Mouse (Mus musculus): ENCODE results near the gene Lum. TPM values are rescaled to one million over a fixed set of nuclear protein-coding genes. Genes with fewer than 3 reads are reported as not detected.

The Lum gene
- polyA plus RNA-seq (2012; rRNA removed), result 43.7 and 65.1 TPM in 2 replicates

DNA sequence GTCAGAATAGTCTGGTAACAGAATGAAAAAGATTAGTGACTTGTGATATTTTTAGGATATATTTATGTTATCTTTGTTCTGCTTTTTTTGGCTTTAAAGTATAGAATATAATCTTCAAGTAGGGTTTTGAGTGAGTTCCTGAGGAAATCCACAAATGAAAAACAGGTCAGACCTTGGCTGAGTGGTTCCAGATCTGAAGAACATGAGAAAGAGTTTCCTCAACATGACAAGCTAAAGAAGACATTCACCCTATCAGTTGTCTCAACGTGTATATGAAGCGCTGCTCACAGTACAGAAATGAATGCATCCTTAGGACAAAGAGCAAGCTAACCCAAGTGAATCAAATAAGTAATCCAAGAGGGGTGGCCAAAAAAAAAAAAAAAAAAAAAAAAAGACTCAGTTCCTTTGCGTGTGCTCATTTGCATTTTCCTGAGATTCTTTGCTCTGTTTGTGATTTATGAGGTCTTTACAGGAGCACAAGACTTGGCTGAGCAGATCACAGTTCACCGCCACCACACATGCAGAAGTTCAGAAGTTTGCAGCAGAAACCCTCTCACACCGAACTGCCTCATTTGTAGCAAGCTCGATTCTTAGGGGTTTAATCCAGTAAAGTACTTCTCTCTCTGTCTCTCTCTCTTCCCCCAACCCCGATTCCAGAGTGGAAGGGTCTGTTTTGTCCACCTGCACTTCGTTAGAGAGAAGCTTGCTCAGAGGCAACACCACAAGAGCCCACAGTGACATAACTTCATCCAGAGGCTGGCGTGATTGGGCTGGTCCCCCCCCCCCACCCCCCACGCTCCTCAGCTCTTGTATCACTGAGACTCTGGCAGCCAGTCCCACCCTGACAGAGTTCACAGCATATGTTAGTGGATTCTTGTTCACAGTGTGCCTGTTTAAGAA, at the start of gene Lum:
Gene Lum, plus strand, starts transcription at position 172 of the 900 bp plus-strand sequence.

DNA sequence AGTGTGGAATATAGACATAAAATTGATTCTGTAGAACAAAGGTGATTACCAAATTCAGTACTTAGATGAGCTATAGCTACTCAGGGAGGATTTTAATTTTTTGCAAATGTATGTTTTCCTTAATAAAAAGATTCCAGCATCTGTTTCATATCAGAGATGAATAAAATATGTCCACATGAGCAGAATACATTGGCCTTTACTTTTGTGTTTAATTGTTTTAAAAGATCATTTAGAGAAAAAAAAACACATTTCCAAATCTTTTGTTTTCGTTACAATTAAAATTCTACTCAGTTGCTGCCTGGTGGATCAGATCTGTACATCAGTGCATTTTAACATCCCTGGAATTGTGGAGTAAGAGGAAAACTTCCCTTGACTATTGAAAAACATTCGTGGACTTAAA, 41.7 kb downstream of the Lum start, which contains the start of gene Kera:
Gene Kera, plus strand, starts transcription at position 301 of the 400 bp plus-strand sequence.

Other genes with a start within 250 kb of the Lum start
- 229 and 342 TPM in 2 replicates for gene Dcn, start 85.5 kb upstream of the Lum start, polyA plus RNA-seq (2012; rRNA removed)
- not detected in 2 replicates for gene Kera, start 41.8 kb downstream of the Lum start, polyA plus RNA-seq (2012; rRNA removed)
- gene Epyc, start 78.9 kb downstream of the Lum start, polyA plus RNA-seq (2012; rRNA removed), result not detected in 2 replicates
- gene Ccer1, start 127.9 kb downstream of the Lum start, polyA plus RNA-seq (2012; rRNA removed), result not detected in 2 replicates
- not detected in 2 replicates for gene C030005K15Rik, start 161.6 kb downstream of the Lum start, polyA plus RNA-seq (2012; rRNA removed)

All from ovary, adult 2 months (tissue).